Mouse (Mus musculus): ENCODE data around the gene Tppp3.

GRCm38 (mm10) chr8:105521061-105521460 lies 49.7 kb upstream of the Tppp3 start:
- no peak for TF ChIP-seq CTCF (IDR thresholded peaks at IDR 0.05; ENCODE audit: extremely low read depth, insufficient read depth, insufficient read length, insufficient replicate concordance)
- no peak for TF ChIP-seq POLR2A (IDR thresholded peaks at IDR 0.05; ENCODE audit: low read depth, low read length)

All from spleen, adult 2 months (tissue).